Mouse (Mus musculus) embryo, embryonic 10 days (tissue): ENCODE results near the gene Galnt13.
"Not testable (repeated sequence)": the region's sequence is repeated elsewhere in the genome, so short reads cannot be mapped to it uniquely, and the experiment has no call there.

Source experiments
- DNase-seq: peaks from one replicate; pipeline ENCODE4 v3.0.0-alpha.2; 2015; ENCODE audit warnings: low spot score

Galnt13 gene

GRCm38 (mm10) chr2:54915088-54915670, 479.1 kb downstream of the Galnt13 start:
- DNase-seq, result no peak

GRCm38 (mm10) chr2:54936369-54936768, 500.3 kb downstream of the Galnt13 start:
- DNase-seq, result no peak

DNA sequence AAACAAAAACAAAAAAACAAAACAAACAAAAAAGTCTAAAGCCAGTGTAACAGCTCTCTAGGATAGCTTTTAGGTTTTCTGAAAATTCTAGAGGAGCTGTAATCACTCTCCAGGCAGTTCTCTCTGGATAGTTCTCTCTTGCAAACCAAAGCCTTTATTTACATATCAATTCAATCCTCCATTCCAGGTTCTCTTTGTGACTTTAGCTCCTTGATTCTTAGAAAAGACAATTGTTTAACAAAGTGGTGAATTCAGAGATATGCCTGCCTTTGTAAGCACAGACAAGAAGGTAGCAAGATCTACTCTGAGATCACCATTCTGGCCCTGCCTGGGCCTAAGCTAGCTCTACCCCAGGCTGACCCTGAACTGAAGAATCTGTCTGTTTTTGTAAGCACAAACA, 501.2 kb downstream of the Galnt13 start:
- no peak for DNase-seq

DNA sequence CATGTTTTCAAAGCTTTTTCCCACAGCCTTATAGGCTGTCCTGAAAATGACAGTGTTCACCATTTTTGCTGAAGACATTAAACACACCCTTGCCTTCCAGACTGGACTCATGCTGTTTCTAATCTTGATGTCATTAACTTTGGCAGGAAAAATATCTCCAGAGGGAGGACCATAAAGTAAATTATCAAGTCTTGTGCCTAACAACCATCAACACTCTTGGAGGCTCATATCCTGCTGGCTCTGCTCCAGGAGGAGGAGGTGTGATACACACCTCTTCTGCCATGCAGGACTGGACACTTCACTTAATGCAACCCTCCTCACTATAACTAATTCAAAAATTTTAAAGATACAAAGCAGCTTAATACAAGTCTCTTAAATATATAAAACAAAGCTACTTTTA, 502.0 kb downstream of the Galnt13 start:
- DNase-seq, result no peak

DNA sequence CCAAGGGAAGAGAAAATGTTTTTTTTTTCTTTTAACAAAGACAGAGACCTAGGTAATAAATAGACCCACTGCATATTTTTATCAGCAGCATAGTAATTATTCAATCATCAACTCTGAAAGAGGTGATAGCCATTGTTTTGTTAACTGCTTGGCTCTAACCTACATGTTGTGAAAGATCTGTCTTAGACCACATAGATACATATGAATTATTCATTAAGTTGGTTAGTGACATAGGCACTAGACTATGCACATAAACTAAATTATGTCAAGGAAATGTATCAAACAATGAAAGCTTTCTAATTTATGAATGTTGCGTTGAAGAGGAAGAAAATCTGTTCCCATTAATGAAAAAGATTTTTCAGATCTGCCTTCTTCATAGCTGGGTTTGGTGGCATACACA, 507.3 kb downstream of the Galnt13 start:
- DNase-seq, result no peak

DNA sequence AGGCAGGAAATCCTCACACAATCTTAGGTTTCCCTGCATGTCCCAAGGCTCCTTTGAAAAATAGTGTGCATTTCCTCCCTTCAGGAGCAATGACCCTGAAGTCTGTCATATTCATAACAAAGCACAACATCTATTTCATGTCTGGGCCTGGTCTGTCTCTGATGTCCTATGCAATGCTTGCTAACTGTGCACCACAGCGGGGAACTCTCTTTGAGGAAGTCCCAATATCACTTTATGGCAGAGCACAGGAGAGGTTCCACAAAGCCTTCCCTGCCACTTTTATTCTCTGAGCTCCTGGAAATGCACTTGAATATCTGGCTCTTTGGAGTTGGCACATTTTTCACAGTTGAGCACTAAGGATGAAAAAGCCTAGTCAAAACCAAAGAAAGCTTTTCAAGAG, 547.7 kb downstream of the Galnt13 start:
- no peak for DNase-seq

GRCm38 (mm10) chr2:55022539-55022938, 586.4 kb downstream of the Galnt13 start:
- not testable (repeated sequence) for DNase-seq

- DNase-seq, result no peak
Measured at GRCm38 (mm10) chr2:55034610-55035009, 598.5 kb downstream of the Galnt13 start.

GRCm38 (mm10) chr2:55065469-55066315, 629.6 kb downstream of the Galnt13 start:
- DNase-seq, result peak; percentile 15

DNA sequence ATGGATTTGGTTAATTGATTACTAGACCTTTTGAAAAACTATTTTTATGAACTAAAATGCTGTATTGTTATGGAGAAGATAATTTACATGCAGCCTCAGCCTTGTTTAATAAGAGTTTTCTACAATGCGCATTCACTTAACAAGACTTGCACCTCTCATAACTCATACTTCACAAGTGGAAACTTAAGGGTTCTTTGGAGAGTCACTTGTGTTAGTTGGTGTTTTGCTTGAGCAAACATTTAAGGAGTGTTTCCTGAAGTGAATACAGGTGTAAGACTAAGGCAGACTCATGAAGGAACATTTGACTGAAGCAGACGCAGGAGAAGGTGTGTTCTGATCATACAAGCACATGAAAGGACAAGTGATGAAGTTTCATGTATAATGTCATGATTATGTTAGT, 649.5 kb downstream of the Galnt13 start:
- no peak for DNase-seq

DNA sequence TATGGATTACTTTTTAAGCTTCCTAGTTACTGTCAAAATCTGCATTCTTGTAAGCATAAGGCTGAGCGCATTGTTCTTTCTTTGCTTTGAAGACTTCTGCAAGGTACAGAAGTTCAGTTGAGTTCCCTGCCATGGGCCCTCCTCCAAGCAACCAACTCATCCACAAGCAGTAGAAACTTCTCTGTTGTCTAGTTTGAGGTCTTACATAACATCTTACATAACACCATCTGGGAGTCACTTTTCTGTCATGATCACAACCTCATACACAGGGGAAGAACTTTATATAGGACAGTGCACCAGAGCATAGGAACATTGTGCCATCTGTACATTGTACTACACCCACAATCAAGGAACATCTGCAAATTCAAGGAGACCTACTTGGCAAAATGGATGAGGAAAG, 651.9 kb downstream of the Galnt13 start:
- no peak for DNase-seq

GRCm38 (mm10) chr2:55090332-55090731, 654.2 kb downstream of the Galnt13 start:
- peak; percentile 56 for DNase-seq

DNA sequence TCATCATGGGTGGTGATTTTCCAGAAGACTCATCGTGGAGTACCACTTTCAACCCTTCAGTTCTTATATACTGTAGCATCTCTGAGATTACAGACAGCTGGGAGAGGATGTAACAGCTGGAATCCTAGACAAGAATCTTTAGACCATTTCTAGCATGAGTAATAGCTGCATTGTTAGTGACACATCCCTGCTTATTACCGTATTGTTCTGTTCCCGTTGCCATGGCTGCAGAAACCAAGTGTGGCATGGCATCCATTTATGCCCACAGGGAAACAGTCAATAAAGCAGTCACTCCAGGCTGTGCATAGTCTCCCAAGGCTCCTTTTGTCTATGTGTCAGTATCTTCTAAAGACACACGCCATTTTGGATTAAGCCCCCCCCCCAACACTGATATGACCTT, 655.4 kb downstream of the Galnt13 start:
- DNase-seq, result peak; percentile 62

GRCm38 (mm10) chr2:55099100-55099499, 663.0 kb downstream of the Galnt13 start:
- no peak for DNase-seq

DNA sequence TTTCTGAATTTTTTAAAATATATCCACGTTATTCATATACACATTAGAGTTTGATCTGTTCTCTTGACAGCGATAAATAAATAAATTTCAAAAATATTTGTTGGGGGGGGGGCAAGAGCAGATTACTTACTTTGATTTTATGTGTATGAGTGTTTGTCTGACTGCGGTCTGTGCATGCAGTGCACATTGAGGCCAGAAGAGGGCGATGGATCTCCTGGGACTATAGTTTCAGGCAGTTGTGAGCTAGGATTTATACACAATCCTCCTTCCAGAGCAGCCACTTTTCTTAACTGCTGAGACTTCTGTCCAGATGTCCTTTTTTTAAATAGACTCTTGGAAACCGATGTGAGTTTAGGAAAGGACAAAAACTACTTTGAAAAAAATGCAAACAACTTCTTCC, 665.2 kb downstream of the Galnt13 start:
- peak; percentile 9 for DNase-seq

GRCm38 (mm10) chr2:55103521-55103920, 667.4 kb downstream of the Galnt13 start:
- no peak for DNase-seq

DNA sequence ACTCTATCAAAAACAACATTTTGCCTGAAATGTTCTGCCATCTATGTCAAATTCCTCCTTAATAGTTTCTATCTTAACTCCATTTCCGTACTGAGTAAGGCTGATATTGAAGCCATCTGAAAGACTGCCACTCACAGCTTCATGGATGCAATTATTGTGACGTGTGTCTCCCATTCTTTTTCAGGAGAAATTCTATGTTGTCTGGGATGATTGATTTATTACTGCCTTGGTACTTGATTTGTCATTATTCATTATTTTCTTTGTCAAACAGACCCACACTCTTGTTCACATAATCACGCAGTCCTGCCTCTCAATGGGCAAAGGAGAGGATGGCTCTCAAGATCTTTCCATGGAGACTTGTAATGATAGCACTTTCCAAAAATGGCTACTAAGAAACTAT, 671.7 kb downstream of the Galnt13 start:
- no peak for DNase-seq

DNA sequence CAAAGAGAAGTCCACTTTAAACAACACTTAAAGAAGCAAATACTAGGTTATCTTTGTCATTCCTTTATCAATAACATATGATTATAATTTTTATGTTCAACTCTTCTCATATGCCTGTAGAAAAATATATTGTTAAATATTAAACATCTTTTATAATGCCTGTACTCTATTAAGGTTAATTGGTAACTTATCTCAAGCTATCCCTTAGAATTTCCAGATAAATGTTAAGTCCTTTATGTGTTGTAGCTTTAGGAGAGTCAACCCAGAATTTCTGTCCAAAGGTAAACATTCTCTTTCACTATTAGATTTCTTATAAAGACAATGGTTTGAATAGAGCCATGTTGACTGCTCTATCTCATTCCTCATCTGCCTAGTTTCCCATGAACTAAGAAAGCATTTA, 717.0 kb downstream of the Galnt13 start:
- no peak for DNase-seq

- DNase-seq, result no peak
Measured at GRCm38 (mm10) chr2:55164781-55165180, 728.7 kb downstream of the Galnt13 start.
